Mouse (Mus musculus): ENCODE data around the gene Gm12790. TPM values are rescaled to one million over a fixed set of nuclear protein-coding genes. Genes with fewer than 3 reads are reported as not detected.
"Not testable (repeated sequence)": the region's sequence is repeated elsewhere in the genome, so short reads cannot be mapped to it uniquely, and the experiment has no call there.

Gm12790 gene
- polyA plus RNA-seq (2015; fragmentation: Nextera tagmentation; extraction: Ambion mirVana) = not detected in 2 replicates

DNA sequence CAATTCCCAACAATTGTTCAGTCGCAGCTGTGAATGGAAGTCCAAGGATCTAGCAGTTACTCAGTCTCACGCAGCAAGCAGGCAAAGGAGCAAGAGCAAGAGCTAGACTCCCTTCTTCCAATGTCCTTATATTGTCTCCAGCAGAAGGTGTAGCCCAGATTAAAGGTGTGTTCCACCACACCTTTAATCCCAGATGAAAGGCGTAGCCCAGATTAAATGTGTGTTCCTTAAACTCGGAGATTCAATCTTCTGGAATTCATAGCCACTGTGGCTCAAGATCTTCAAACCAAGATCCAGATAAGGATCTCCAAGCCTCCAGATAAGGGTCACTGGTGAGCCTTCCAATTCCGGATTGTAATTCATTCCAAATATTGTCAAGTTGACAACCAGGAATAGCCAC, at the start of gene Gm12790:
Gm12790 (minus strand) TSS at position 101 of the 400 bp plus-strand sequence.
- not testable (repeated sequence) for H3K36me3 ChIP-seq; H3K27ac ChIP-seq; H3K4me2 ChIP-seq; H3K9ac ChIP-seq; H3K4me1 ChIP-seq; H3K4me3 ChIP-seq (replicated peaks); H3K27me3 ChIP-seq (replicated peaks); H3K9me3 ChIP-seq; ATAC-seq (ENCODE audit: insufficient read depth, low FRiP score, low read depth)
- WGBS = 73% methylated on average over 1 of the region's 5 CpGs

DNA sequence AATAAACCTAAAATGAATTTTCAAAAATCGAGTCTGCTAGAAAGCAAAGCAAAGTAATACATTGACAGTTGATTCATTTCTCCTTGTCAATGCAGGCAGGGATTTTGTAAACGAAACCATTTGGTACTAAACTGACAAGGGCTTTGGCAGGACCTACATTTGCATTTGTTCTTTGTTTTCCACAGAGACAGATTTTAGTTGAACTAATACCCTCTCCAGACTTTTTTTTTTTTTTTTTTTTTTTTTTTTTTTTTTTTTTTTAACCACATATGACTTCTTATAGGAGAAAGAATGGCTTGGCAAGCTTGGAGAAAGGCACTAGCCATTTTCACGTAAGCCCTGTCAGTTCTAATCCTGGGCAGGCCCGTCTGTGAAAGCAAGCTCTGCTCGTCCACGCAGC, 45.8 kb upstream of the Gm12790 start:
- H3K27ac ChIP-seq = no peak overlapping the region
- no peaks in the 10 kb centered on the region for H3K36me3 ChIP-seq
- H3K27me3 ChIP-seq (replicated peaks) = no peaks in the 10 kb centered on the region
- no peaks in the 10 kb centered on the region for H3K9me3 ChIP-seq
- H3K9ac ChIP-seq = no peak overlapping the region
- ATAC-seq (ENCODE audit: insufficient read depth, low FRiP score, low read depth) = no peak
- no peak overlapping the region for H3K4me2 ChIP-seq
- WGBS = 77% methylated on average over 6 of the region's 6 CpGs
- H3K4me3 ChIP-seq (replicated peaks) = no peak overlapping the region
- H3K4me1 ChIP-seq = no peaks in the 10 kb centered on the region

GRCm38 (mm10) chr4:101998267-101998922, 17.5 kb upstream of the Gm12790 start:
- 40% methylated on average over 15 of the region's 15 CpGs for WGBS
- Histone ChIP-seq H3K27ac (no peak overlapping the region), H3K4me1 (no peaks in the 10 kb centered on the region), H3K4me2 (no peak overlapping the region), H3K4me3 (replicated peaks) (no peak overlapping the region), H3K36me3 (no peaks in the 10 kb centered on the region), H3K9me3 (no peaks in the 10 kb centered on the region), H3K27me3 (replicated peaks) (no peaks in the 10 kb centered on the region), H3K9ac (no peak overlapping the region)
- ATAC-seq (ENCODE audit: insufficient read depth, low FRiP score, low read depth) = no peak

- no peak overlapping the region for H3K27ac ChIP-seq
- H3K4me3 ChIP-seq (replicated peaks) = no peak overlapping the region
- WGBS = 89% methylated on average over 5 of the region's 5 CpGs
- no peak overlapping the region for H3K4me2 ChIP-seq
- H3K9me3 ChIP-seq = no peaks in the 10 kb centered on the region
- H3K36me3 ChIP-seq = no peaks in the 10 kb centered on the region
- ATAC-seq (ENCODE audit: insufficient read depth, low FRiP score, low read depth) = no peak
- H3K9ac ChIP-seq = no peak overlapping the region
- no peaks in the 10 kb centered on the region for H3K4me1 ChIP-seq
- H3K27me3 ChIP-seq (replicated peaks) = no peaks in the 10 kb centered on the region
Measured at GRCm38 (mm10) chr4:101997426-101997825, 16.6 kb upstream of the Gm12790 start.

GRCm38 (mm10) chr4:101986326-101986725, 5.5 kb upstream of the Gm12790 start, which contains the start of gene Gm12789:
Gene Gm12789 (plus strand): TSS chr4:101986626.
- not testable (repeated sequence) for H3K27ac ChIP-seq; H3K27me3 ChIP-seq (replicated peaks); H3K4me1 ChIP-seq; H3K9ac ChIP-seq; H3K9me3 ChIP-seq; H3K36me3 ChIP-seq; H3K4me2 ChIP-seq; H3K4me3 ChIP-seq (replicated peaks); ATAC-seq (ENCODE audit: insufficient read depth, low FRiP score, low read depth)
- 85% methylated on average over 2 of the region's 2 CpGs for WGBS

GRCm38 (mm10) chr4:101985678-101986077, 4.8 kb upstream of the Gm12790 start:
- H3K27ac ChIP-seq = no peak overlapping the region
- H3K9ac ChIP-seq = no peak overlapping the region
- no peak overlapping the region for H3K4me2 ChIP-seq
- WGBS = 76% methylated on average over 5 of the region's 5 CpGs
- H3K9me3 ChIP-seq = no peaks in the 10 kb centered on the region
- H3K4me3 ChIP-seq (replicated peaks) = no peak overlapping the region
- no peaks in the 10 kb centered on the region for H3K27me3 ChIP-seq (replicated peaks)
- H3K36me3 ChIP-seq = no peaks in the 10 kb centered on the region
- no peak for ATAC-seq (ENCODE audit: insufficient read depth, low FRiP score, low read depth)
- H3K4me1 ChIP-seq = no peaks in the 10 kb centered on the region

- not testable (repeated sequence) for ATAC-seq (ENCODE audit: insufficient read depth, low FRiP score, low read depth)
Measured at GRCm38 (mm10) chr4:101940107-101940506, 40.7 kb downstream of the Gm12790 start, which contains the start of gene Gm12794. Gene Gm12794 (plus strand): TSS chr4:101940407.

More at GRCm38 (mm10) chr4:101940107-101940506, 40.7 kb downstream of the Gm12790 start, which contains the start of gene Gm12794:
- 73% methylated on average over 2 of the region's 2 CpGs for WGBS
- H3K27me3 ChIP-seq (replicated peaks); H3K9me3 ChIP-seq; H3K27ac ChIP-seq; H3K4me2 ChIP-seq; H3K4me1 ChIP-seq; H3K36me3 ChIP-seq; H3K9ac ChIP-seq; H3K4me3 ChIP-seq (replicated peaks): not testable (repeated sequence)

Other genes starting within 250 kb of the Gm12790 start
- gene B020004J07Rik, start 137.0 kb downstream of the Gm12790 start, polyA plus RNA-seq (2015; fragmentation: Nextera tagmentation; extraction: Ambion mirVana) = not detected in 2 replicates
- not detected in 2 replicates for gene C130073F10Rik, start 87.3 kb downstream of the Gm12790 start, polyA plus RNA-seq (2015; fragmentation: Nextera tagmentation; extraction: Ambion mirVana)
- gene Gm12800, start 71.9 kb downstream of the Gm12790 start, polyA plus RNA-seq (2015; fragmentation: Nextera tagmentation; extraction: Ambion mirVana) = not detected in 2 replicates
- not detected in 2 replicates for gene Gm12794, start 40.6 kb downstream of the Gm12790 start, polyA plus RNA-seq (2015; fragmentation: Nextera tagmentation; extraction: Ambion mirVana)
- not detected in 2 replicates for gene Gm12789, start 5.6 kb upstream of the Gm12790 start, polyA plus RNA-seq (2015; fragmentation: Nextera tagmentation; extraction: Ambion mirVana)
- gene Pde4b, start 106.5 kb upstream of the Gm12790 start, polyA plus RNA-seq (2015; fragmentation: Nextera tagmentation; extraction: Ambion mirVana) = 12.1 and 12.5 TPM in 2 replicates